Mouse (Mus musculus) testis, adult 2 months (tissue): ENCODE results near the gene Slc22a22. TPM values are rescaled to one million over a fixed set of nuclear protein-coding genes. Genes with fewer than 3 reads are reported as not detected.

Experiments used
- H3K27ac ChIP-seq: fragments of 200-500 bp; 2 replicates; pipeline ENCODE4 v1.5.1; 2012; ENCODE audit warnings: low read depth, low read length; ENCODE audit not compliant: control insufficient read depth, insufficient read depth
- H3K27me3 ChIP-seq: fragments of 200-500 bp; 2 replicates; pipeline ENCODE4 v1.6.1; 2012; ENCODE audit warnings: mild to moderate bottlenecking, low read length, moderate library complexity; ENCODE audit not compliant: control insufficient read depth, insufficient read depth
- H3K36me3 ChIP-seq: fragments of 200-500 bp; 2 replicates; pipeline ENCODE4 v1.6.1; 2012; ENCODE audit warnings: mild to moderate bottlenecking, low read length; ENCODE audit not compliant: control insufficient read depth, insufficient read depth
- H3K4me1 ChIP-seq: fragments of 200-500 bp; 2 replicates; pipeline ENCODE4 v1.6.1; 2012; ENCODE audit warnings: low read length; ENCODE audit not compliant: control insufficient read depth, insufficient read depth
- H3K4me3 ChIP-seq: fragments of 200-500 bp; 2 replicates; pipeline ENCODE4 v1.5.1; 2012; ENCODE audit warnings: low read depth, mild to moderate bottlenecking, low read length, moderate library complexity, mixed read lengths; ENCODE audit not compliant: control insufficient read depth
- CTCF ChIP-seq: fragments of 200-500 bp; IDR thresholded peaks from 2 replicates; pipeline ENCODE4 v1.5.1; 2012; ENCODE audit warnings: low read depth, mild to moderate bottlenecking, inconsistent platforms, low read length, moderate library complexity; ENCODE audit not compliant: control insufficient read depth, insufficient read depth, insufficient replicate concordance
- POLR2A ChIP-seq: fragments of 200-500 bp; IDR thresholded peaks from 2 replicates; pipeline ENCODE4 v1.6.1; 2012; ENCODE audit warnings: low read depth, mild to moderate bottlenecking, inconsistent platforms, low read length, moderate library complexity; ENCODE audit not compliant: control insufficient read depth
- polyA plus RNA-seq: library from polyadenylated mRNA; depleted of rRNA; stranded (reverse); fragments of >200 nt; gene quantifications from 2 replicates; pipeline ENCODE4 v1.2.3, GENCODE M21; 2012

The Slc22a22 gene
- polyA plus RNA-seq, 1 experiment = 0.44 TPM

DNA sequence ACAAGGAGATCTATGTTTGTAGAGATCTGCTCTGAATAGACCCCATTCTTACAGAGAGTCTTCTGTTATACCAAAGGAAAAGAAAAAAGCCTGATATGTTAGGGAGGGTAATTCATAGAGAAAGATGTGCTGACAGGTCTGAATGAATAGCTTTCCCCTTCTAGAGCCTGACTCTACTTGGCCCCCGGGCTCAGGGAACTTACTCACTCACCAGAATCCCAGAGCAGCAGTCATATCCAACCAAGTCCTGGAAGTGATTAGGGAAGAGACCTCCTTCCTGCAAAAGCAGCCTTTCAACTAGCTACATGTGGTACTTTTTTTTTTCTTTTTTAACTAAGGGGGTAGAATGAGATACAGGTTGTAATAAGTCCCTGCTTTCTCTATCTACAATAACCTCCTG, 111.0 kb downstream of the Slc22a22 start:
- Histone ChIP-seq H3K27ac (no peak overlapping the region), H3K36me3 (no peaks in the 10 kb centered on the region), H3K4me3 (no peak overlapping the region), H3K4me1 (no peaks in the 10 kb centered on the region), H3K27me3 (no peaks in the 10 kb centered on the region)
- no peak for TF ChIP-seq CTCF
- TF ChIP-seq POLR2A = no peak

DNA sequence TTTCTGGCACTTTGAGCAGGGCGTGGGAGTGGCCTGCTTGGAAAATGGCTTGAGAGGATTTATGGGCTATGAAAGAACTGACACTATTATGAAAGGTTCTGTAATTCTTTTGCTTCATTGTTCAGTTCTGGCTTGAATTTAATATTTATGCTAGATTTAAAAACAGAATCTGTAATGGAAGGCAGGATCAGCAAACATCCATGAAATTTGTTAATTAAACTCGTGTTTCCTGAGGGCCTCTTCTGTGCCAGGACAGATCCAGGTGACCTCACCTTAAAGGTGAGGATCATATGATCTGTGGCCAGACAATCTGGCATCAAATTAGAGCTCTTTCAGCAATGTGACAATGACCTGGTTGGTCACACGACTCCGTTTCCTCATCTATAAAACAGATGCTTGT, 122.1 kb downstream of the Slc22a22 start:
- H3K36me3 ChIP-seq = no peaks in the 10 kb centered on the region
- no peak overlapping the region for H3K4me3 ChIP-seq
- no peaks in the 10 kb centered on the region; the same call in 1 of the 2 replicates for H3K4me1 ChIP-seq
- TF ChIP-seq CTCF = no peak
- no peak for TF ChIP-seq POLR2A
- no peaks in the 10 kb centered on the region for H3K27me3 ChIP-seq
- no peak overlapping the region for H3K27ac ChIP-seq

DNA sequence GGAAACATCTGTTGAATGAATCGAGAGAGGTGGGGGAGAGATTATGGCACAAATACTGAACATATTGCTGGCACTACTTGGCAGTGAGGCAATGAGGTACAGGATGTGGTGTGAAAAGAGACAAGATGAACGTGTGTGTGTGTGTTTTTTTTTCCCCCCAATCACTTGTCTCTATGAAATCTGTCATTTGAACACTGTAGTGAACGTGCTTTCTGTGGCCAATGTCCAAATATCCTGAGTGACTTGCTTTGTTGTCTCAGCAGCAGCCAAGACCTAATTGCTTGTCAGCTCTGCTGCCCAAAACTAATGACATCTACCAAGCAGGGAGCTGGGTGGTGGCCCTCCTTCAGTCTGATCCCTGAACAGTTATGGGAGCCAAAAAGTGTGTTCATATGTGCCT, 136.9 kb downstream of the Slc22a22 start:
- Histone ChIP-seq H3K27ac (no peak overlapping the region), H3K4me3 (no peak overlapping the region), H3K27me3 (no peaks in the 10 kb centered on the region), H3K4me1 (no peaks in the 10 kb centered on the region), H3K36me3 (no peaks in the 10 kb centered on the region)
- no peak for TF ChIP-seq POLR2A

DNA sequence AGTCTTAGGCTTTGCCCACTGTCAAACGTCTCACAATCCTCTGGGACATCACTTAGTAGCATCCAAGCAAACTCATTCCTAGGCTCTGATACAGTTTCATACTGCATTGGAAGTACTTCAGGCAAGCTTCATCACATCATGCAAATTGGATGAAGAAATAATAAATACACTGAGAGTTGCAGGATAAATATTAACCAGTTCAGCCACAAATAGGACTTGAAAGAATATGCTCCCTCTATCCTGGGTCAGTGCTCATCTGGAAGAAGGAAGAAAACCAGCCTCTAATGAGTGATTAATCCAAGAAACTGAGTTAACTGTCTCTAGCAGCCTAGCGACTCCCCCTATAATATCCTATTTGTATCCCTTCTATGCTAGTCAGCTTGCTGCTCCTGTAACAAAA, 146.1 kb downstream of the Slc22a22 start:
- no peak overlapping the region for H3K27ac ChIP-seq
- no peak for TF ChIP-seq CTCF
- TF ChIP-seq POLR2A = no peak
- H3K4me1 ChIP-seq = no peaks in the 10 kb centered on the region
- H3K36me3 ChIP-seq = no peaks in the 10 kb centered on the region
- no peaks in the 10 kb centered on the region for H3K27me3 ChIP-seq
- no peak overlapping the region for H3K4me3 ChIP-seq

DNA sequence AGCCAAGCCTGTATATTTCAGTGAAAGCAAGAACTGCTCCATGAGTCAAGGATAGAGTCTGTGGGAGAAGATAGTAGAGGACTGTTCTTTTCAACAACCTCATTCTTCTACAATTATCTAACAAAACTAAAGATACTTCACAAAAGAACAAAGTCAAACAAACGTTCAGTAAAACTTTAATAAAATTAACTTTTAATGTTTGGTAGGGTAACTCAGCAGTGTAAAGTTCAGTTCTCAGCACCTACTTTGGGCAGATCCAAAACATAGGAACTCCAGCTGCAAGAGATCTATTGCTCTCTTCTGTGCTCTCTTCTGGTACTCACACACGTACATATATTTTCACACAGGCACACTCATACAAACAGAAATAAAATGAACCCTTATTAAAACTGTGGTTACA, 159.4 kb downstream of the Slc22a22 start:
- H3K36me3 ChIP-seq = no peaks in the 10 kb centered on the region

DNA sequence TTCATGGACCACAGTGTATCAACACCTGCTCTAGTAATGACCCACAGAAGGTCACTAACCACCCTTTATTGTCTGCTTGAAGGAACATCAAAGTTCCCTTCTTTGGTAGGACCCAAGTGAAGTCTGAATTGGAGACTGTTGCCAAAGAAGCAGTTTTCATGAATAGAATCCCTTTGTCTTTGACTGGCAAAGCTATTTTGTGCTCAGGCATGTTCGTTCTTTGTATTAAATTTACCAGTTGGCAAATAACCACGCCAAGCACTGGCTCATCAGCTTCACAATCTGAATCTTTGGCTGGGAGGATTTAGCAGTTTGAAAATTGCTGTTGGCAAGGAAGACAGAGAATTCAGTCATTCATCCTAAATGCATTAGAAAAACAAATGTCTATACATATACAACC, 160.9 kb downstream of the Slc22a22 start:
- Histone ChIP-seq H3K27me3 (no peaks in the 10 kb centered on the region), H3K4me1 (no peaks in the 10 kb centered on the region), H3K36me3 (no peaks in the 10 kb centered on the region), H3K27ac (no peak overlapping the region), H3K4me3 (no peak overlapping the region)
- TF ChIP-seq POLR2A (no peak), CTCF (no peak)

More for the DNA sequence above, 159.4 kb downstream of the Slc22a22 start:
- Histone ChIP-seq H3K27ac (no peak overlapping the region), H3K27me3 (no peaks in the 10 kb centered on the region), H3K4me3 (no peak overlapping the region), H3K4me1 (no peaks in the 10 kb centered on the region)
- TF ChIP-seq POLR2A (no peak), CTCF (no peak)

DNA sequence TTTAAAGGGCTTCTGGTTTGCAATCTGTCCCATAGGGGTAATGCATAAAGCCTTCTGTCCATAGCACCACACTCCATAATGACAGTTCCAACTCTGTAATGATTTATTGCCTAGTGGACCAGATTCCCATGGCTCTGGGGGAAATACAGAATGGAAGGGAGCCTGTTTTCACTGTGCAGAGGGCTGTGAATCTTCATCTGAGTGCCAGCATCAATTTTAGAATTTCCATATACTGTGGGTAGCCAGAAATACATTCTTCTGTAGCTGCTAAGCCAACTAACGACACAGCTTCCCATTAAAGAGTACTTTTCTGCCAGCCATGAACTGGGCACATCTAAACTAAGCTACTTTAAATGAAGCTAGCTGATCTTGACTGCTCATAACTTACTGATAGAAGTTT, 174.7 kb downstream of the Slc22a22 start:
- Histone ChIP-seq H3K36me3 (no peaks in the 10 kb centered on the region), H3K4me3 (no peak overlapping the region), H3K4me1 (no peaks in the 10 kb centered on the region), H3K27ac (no peak overlapping the region), H3K27me3 (no peaks in the 10 kb centered on the region)
- TF ChIP-seq POLR2A (no peak), CTCF (no peak)

DNA sequence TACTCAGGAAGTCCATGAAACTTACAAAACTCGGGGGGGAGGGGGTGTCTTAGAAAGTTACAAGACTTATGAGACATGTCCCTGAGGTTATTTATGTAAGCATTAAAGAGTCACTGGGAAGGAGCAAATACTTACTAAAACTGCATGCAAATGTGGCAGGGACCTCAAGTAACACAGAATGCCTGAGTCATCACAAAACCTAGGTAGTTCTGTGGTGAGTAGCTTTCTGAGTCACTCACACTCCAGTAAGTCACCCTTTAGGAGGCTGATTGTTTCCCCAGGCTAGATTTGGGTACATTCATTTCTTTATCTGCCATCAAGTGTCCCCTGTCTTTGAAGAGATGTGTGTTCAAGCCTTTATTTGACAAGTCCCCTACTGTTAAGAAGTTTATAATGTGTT, 198.9 kb downstream of the Slc22a22 start:
- no peak overlapping the region for H3K4me3 ChIP-seq
- no peaks in the 10 kb centered on the region for H3K27me3 ChIP-seq
- H3K27ac ChIP-seq = no peak overlapping the region
- TF ChIP-seq CTCF (no peak), POLR2A (no peak)
- H3K4me1 ChIP-seq = no peaks in the 10 kb centered on the region
- no peaks in the 10 kb centered on the region for H3K36me3 ChIP-seq
